Mouse (Mus musculus): ENCODE results near the gene Krt79. TPM values are rescaled to one million over a fixed set of nuclear protein-coding genes. Genes with fewer than 3 reads are reported as not detected.

Gene Krt79
- polyA plus RNA-seq, 1 experiment from 2014 or later = 0.53 TPM

- 64% methylated on average over 3 of the region's 3 CpGs for whole genome bisulfite sequencing
- Histone ChIP-seq H3K9ac (ENCODE audit: low read length) (peak overlapping the region; percentile 79), H3K4me1 (ENCODE audit: control insufficient read depth, insufficient read depth, low read length) (peaks cover 16% of the 10 kb centered on the region), H3K4me2 (ENCODE audit: low read depth, low read length) (peak overlapping the region; percentile 76), H3K27ac (ENCODE audit: low read length) (peak overlapping the region; percentile 78), H3K36me3 (ENCODE audit: control insufficient read depth, insufficient read depth) (no peaks in the 10 kb centered on the region), H3K4me3 (ENCODE audit: low read length) (no peak overlapping the region; the same call in 1 of the 2 replicates), H3K27me3 (ENCODE audit: control insufficient read depth, insufficient read depth, low read length) (peaks cover 6% of the 10 kb centered on the region; the same call in 1 of the 2 replicates), H3K9me3 (replicated peaks; ENCODE audit: control insufficient read depth, low read length) (no peaks in the 10 kb centered on the region)
- no peak for ATAC-seq (replicated peaks; ENCODE audit: extremely low read depth, insufficient read depth, low FRiP score)
Measured at GRCm38 (mm10) chr15:101976641-101977040, 36.5 kb upstream of the Krt79 start.

DNA sequence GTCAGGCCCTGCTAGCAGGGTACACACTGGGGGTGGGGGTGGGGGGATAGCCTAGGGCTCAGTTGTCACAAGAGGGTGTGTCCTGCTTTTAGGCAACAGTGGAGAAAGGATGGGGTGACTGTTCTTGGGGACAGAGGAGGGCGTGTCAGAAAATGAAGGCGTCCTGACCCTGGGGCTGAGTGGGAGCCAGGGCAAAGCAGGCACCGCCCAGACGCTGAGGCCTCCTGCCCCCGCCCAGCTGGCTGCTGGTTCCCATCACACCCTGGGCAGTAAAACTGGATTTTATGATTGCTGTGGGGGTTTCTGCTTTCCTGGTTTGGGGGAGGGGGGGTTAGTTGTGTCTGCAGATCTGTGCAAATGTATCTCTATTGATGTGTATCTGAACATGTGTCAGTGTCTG lies 35.9 kb upstream of the Krt79 start:
- Histone ChIP-seq H3K27me3 (ENCODE audit: control insufficient read depth, insufficient read depth, low read length) (peaks cover 6% of the 10 kb centered on the region; the same call in 1 of the 2 replicates), H3K9me3 (replicated peaks; ENCODE audit: control insufficient read depth, low read length) (no peaks in the 10 kb centered on the region), H3K4me2 (ENCODE audit: low read depth, low read length) (no peak overlapping the region), H3K27ac (ENCODE audit: low read length) (no peak overlapping the region; the same call in 1 of the 2 replicates), H3K36me3 (ENCODE audit: control insufficient read depth, insufficient read depth) (no peaks in the 10 kb centered on the region), H3K4me3 (ENCODE audit: low read length) (no peak overlapping the region), H3K4me1 (ENCODE audit: control insufficient read depth, insufficient read depth, low read length) (peaks cover 16% of the 10 kb centered on the region), H3K9ac (ENCODE audit: low read length) (0 out of 2 replicates have a peak overlapping the region, but pooled peaks have one; percentile 12)
- no peak for ATAC-seq (replicated peaks; ENCODE audit: extremely low read depth, insufficient read depth, low FRiP score)
- WGBS = 70% methylated on average over 5 of the region's 5 CpGs

DNA sequence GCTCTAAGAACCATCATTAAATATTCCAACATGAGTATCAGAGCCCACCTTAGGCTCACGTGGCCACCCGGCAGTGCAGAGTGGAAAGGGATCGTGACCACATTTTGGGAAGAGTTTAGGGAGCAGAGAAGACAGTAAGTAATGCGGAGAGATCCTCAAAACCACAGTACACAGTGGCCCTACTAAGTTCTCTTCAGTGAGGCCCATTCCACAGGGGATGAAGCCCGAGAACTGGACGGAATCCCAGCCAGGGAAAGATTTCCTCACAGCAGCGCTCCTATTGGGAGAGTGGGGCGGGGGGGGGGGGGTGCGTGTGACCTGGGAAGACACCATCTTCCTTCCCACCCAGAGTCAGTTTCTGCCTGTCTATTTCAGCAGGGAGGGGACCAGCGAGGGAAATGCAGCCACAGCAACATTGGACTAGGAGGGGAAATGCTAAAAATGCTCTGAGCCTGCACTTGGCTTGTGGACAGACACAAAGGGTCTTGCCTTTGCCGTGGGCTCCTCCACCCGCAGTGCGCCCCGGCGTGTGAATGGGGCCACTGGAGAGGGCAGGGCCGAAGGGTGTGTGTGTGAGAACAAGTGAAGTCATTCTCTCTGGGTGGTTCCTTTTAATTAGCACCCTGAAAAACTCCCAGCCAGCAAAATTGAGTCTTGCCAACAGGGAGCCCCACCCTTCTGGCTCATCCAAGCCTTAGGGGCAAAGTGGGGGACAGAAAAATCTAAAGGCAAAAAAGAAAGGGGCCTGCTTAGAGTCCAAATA lies 34.1 kb upstream of the Krt79 start:
- H3K36me3 ChIP-seq (ENCODE audit: control insufficient read depth, insufficient read depth) = no peaks in the 10 kb centered on the region
- no peak overlapping the region for H3K4me3 ChIP-seq (ENCODE audit: low read length)
- H3K4me2 ChIP-seq (ENCODE audit: low read depth, low read length) = no peak overlapping the region
- H3K4me1 ChIP-seq (ENCODE audit: control insufficient read depth, insufficient read depth, low read length) = peaks cover 16% of the 10 kb centered on the region
- H3K9ac ChIP-seq (ENCODE audit: low read length) = no peak overlapping the region; the same call in 1 of the 2 replicates
- no peak for ATAC-seq (replicated peaks; ENCODE audit: extremely low read depth, insufficient read depth, low FRiP score)
- WGBS = 55% methylated on average over 16 of the region's 16 CpGs
- H3K27me3 ChIP-seq (ENCODE audit: control insufficient read depth, insufficient read depth, low read length) = peaks cover 6% of the 10 kb centered on the region; the same call in 1 of the 2 replicates
- H3K27ac ChIP-seq (ENCODE audit: low read length) = no peak overlapping the region
- H3K9me3 ChIP-seq (replicated peaks; ENCODE audit: control insufficient read depth, low read length) = no peaks in the 10 kb centered on the region

- Histone ChIP-seq H3K9me3 (replicated peaks; ENCODE audit: control insufficient read depth, low read length) (no peaks in the 10 kb centered on the region), H3K9ac (ENCODE audit: low read length) (no peak overlapping the region; the same call in 1 of the 2 replicates), H3K27me3 (ENCODE audit: control insufficient read depth, insufficient read depth, low read length) (peaks cover 6% of the 10 kb centered on the region; the same call in 1 of the 2 replicates), H3K36me3 (ENCODE audit: control insufficient read depth, insufficient read depth) (no peaks in the 10 kb centered on the region), H3K4me2 (ENCODE audit: low read depth, low read length) (no peak overlapping the region), H3K4me1 (ENCODE audit: control insufficient read depth, insufficient read depth, low read length) (peaks cover 16% of the 10 kb centered on the region), H3K4me3 (ENCODE audit: low read length) (no peak overlapping the region), H3K27ac (ENCODE audit: low read length) (no peak overlapping the region)
- no peak; the same call in 1 of the 2 replicates for ATAC-seq (replicated peaks; ENCODE audit: extremely low read depth, insufficient read depth, low FRiP score)
- 11% methylated on average over 15 of the region's 15 CpGs for WGBS
Measured at GRCm38 (mm10) chr15:101973414-101974077, 33.4 kb upstream of the Krt79 start.

DNA sequence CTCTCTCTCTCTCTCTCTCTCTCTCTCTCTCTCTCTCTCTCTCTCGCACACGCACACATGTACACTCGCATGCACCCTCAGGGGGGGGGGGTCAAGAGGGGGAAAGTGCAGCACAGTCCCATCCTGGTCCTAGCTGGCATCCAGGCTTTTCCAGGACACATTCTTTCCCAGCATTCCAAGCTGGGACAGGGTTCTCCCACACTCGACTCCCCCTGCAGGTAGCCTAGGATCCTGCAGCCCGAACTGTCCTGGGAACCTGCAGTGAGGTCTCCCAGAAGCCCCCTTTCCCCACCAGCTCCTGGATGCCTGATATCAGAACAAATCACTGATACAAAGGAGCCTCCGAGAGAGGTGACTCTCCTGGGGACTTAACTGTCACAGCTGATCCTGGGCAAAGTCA lies 30.4 kb upstream of the Krt79 start:
- no peak overlapping the region for H3K9ac ChIP-seq (ENCODE audit: low read length)
- H3K4me2 ChIP-seq (ENCODE audit: low read depth, low read length) = no peak overlapping the region
- H3K4me3 ChIP-seq (ENCODE audit: low read length) = no peak overlapping the region
- 5% methylated on average over 3 of the region's 6 CpGs for WGBS
- H3K27ac ChIP-seq (ENCODE audit: low read length) = no peak overlapping the region
- no peaks in the 10 kb centered on the region for H3K9me3 ChIP-seq (replicated peaks; ENCODE audit: control insufficient read depth, low read length)
- peaks cover 6% of the 10 kb centered on the region; the same call in 1 of the 2 replicates for H3K27me3 ChIP-seq (ENCODE audit: control insufficient read depth, insufficient read depth, low read length)
- no peaks in the 10 kb centered on the region for H3K36me3 ChIP-seq (ENCODE audit: control insufficient read depth, insufficient read depth)
- no peaks in the 10 kb centered on the region; the same call in 1 of the 2 replicates for H3K4me1 ChIP-seq (ENCODE audit: control insufficient read depth, insufficient read depth, low read length)
- no peak for ATAC-seq (replicated peaks; ENCODE audit: extremely low read depth, insufficient read depth, low FRiP score)

DNA sequence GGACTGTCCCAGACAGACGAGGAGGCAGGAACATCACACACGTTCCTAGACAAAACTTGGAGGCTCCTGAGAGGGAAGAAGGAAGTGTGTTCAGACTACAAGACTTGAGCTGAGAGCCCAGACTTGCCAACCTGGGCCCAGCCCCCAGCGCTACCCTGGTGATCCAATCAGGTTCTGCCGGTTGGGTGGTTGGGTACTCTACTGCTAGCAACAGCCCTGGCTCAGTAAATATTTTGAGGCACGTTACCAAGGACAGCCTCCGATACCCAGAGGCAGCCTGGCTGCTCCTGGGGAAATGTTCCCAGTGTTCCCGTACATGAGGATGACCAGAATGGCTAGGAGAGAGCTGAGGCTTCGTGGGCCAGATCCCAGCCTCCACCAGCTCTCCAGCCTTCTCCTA lies 26.7 kb upstream of the Krt79 start:
- 66% methylated on average over 8 of the region's 8 CpGs for WGBS
- Histone ChIP-seq H3K27ac (ENCODE audit: low read length) (no peak overlapping the region), H3K4me3 (ENCODE audit: low read length) (no peak overlapping the region), H3K9me3 (replicated peaks; ENCODE audit: control insufficient read depth, low read length) (no peaks in the 10 kb centered on the region), H3K9ac (ENCODE audit: low read length) (no peak overlapping the region), H3K4me2 (ENCODE audit: low read depth, low read length) (no peak overlapping the region), H3K27me3 (ENCODE audit: control insufficient read depth, insufficient read depth, low read length) (no peaks in the 10 kb centered on the region; the same call in 1 of the 2 replicates), H3K4me1 (ENCODE audit: control insufficient read depth, insufficient read depth, low read length) (no peaks in the 10 kb centered on the region), H3K36me3 (ENCODE audit: control insufficient read depth, insufficient read depth) (no peaks in the 10 kb centered on the region)
- no peak for ATAC-seq (replicated peaks; ENCODE audit: extremely low read depth, insufficient read depth, low FRiP score)

GRCm38 (mm10) chr15:101958891-101959290 lies 18.8 kb upstream of the Krt79 start:
- Histone ChIP-seq H3K36me3 (ENCODE audit: control insufficient read depth, insufficient read depth) (no peaks in the 10 kb centered on the region), H3K4me3 (ENCODE audit: low read length) (no peak overlapping the region)

GRCm38 (mm10) chr15:101954187-101954586 lies 14.1 kb upstream of the Krt79 start, which contains the start of gene Krt78:
Krt78 (minus strand) TSS chr15:101954287.
- 78% methylated on average over 9 of the region's 9 CpGs for WGBS
- Histone ChIP-seq H3K27ac (ENCODE audit: low read length) (no peak within 1 kb of the TSS), H3K4me2 (ENCODE audit: low read depth, low read length) (no peak within 1 kb of the TSS), H3K9me3 (replicated peaks; ENCODE audit: control insufficient read depth, low read length) (no peaks in the 10 kb centered on the region), H3K4me3 (ENCODE audit: low read length) (no peak within 1 kb of the TSS), H3K27me3 (ENCODE audit: control insufficient read depth, insufficient read depth, low read length) (no peaks in the 10 kb centered on the region), H3K36me3 (ENCODE audit: control insufficient read depth, insufficient read depth) (no peaks in the 10 kb centered on the region), H3K9ac (ENCODE audit: low read length) (no peak within 1 kb of the TSS), H3K4me1 (ENCODE audit: control insufficient read depth, insufficient read depth, low read length) (no peaks in the 10 kb centered on the region)
- no peak for ATAC-seq (replicated peaks; ENCODE audit: extremely low read depth, insufficient read depth, low FRiP score)

More at GRCm38 (mm10) chr15:101958891-101959290, 18.8 kb upstream of the Krt79 start:
- no peak overlapping the region for H3K27ac ChIP-seq (ENCODE audit: low read length)
- no peak overlapping the region for H3K9ac ChIP-seq (ENCODE audit: low read length)
- 78% methylated on average over 3 of the region's 3 CpGs for WGBS
- no peak for ATAC-seq (replicated peaks; ENCODE audit: extremely low read depth, insufficient read depth, low FRiP score)
- H3K27me3 ChIP-seq (ENCODE audit: control insufficient read depth, insufficient read depth, low read length) = no peaks in the 10 kb centered on the region
- no peaks in the 10 kb centered on the region for H3K4me1 ChIP-seq (ENCODE audit: control insufficient read depth, insufficient read depth, low read length)
- no peak overlapping the region for H3K4me2 ChIP-seq (ENCODE audit: low read depth, low read length)
- H3K9me3 ChIP-seq (replicated peaks; ENCODE audit: control insufficient read depth, low read length) = no peaks in the 10 kb centered on the region
